Mouse (Mus musculus): ENCODE measurements around the gene Reck. TPM values are rescaled to one million over a fixed set of nuclear protein-coding genes. Genes with fewer than 3 reads are reported as not detected.
A peak's percentile ranks its signal among the peaks of the same experiment; 100 is the strongest.

Gene Reck
- polyA plus RNA-seq, 1 experiment, result 43.8 TPM

DNA sequence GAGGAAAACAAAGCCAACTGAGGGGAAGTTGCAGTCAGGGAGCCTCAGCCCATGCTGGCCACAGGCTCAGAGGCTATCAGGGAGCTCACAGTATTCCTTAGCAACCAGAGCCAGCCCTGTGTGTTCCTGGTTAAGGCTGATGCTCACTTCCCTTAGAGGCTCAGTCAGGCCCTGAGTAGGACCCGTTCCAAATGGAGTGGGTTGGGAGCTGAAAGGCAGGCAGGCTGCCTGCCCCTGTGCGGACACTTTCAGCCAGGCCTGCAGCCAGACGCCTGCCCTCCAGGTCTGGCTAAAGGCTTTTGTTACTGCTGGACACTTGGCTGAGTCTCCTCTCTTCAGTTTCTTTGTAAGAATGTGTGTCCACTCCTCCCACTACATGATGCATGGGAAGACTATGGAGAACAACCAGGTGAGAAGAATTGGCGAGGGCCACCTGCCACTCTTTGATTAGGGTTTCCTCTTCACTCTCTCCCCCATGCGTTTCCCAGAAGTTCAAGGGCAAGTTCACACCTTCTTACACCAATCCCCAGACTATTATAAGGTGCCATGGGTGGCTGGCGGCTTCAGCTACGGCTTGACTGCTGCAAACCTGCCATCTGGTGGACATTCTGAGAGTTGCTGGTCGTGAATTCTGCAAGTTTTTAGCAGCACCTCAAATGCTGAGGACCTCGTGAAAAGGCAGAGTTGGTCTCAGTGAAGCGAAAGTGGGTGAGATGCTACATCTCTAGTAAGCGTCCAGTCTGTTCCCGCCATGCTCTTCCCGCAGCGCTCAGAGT lies 14.4 kb upstream of the Reck start:
- peak; percentile 64 for DNase-seq
- WGBS, result 13% methylated on average over 14 of the region's 14 CpGs
- H3K4me3 ChIP-seq (replicated peaks; ENCODE audit: extremely low read depth, low read depth, low read length), result no peak overlapping the region
- TF ChIP-seq CTCF (IDR thresholded peaks at IDR 0.05; ENCODE audit: insufficient read depth, low read length) (peak; percentile 81), POLR2A (IDR thresholded peaks at IDR 0.05; ENCODE audit: borderline replicate concordance, extremely low read depth, low read depth, low read length) (no peak)
- no peaks in the 10 kb centered on the region for H3K4me1 ChIP-seq (ENCODE audit: control insufficient read depth, insufficient read depth, low read length)

DNA sequence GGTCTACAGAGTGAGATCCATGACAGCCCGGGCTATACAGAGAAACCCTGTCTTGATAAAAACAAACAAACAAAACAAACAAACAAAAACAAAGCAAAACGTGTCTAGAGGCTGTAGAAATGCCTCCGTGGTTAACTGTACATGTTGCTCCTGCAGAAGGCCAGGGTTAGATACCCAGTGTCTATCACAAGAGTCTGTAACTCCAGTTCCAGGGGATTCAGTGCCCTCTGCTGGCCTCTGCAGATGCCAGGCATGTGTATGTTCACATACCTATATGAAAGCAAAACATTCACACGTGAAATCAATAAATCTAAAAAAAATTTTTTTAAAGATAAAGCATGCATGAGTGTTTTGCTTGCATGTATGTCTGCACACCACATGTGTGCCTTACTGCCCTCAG lies 12.0 kb upstream of the Reck start:
- Histone ChIP-seq H3K4me3 (replicated peaks; ENCODE audit: extremely low read depth, low read depth, low read length) (no peak overlapping the region), H3K4me1 (ENCODE audit: control insufficient read depth, insufficient read depth, low read length) (no peaks in the 10 kb centered on the region)
- DNase-seq, result no peak
- WGBS, result 58% methylated on average over 4 of the region's 4 CpGs
- TF ChIP-seq CTCF (IDR thresholded peaks at IDR 0.05; ENCODE audit: insufficient read depth, low read length) (no peak), POLR2A (IDR thresholded peaks at IDR 0.05; ENCODE audit: borderline replicate concordance, extremely low read depth, low read depth, low read length) (no peak)

DNA sequence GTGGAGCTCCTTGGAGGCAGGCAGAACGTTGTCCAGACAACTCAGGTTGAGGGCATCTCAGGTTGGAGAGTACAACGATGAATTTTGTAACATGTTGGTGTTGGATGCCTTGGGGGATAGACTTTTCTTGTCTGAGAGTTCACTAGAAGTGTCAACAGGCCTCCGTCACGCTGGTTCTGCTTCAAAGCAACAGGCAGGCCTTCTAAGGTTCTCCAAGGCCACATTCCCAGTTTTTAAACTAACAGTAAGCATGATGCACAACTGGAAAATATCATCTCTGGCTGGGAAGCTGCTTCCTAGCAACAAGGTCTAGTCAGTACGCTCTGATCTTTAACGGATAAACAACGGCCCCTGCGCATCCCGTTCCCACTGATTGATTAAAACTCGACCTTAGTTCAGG lies 5.5 kb upstream of the Reck start:
- no peak for DNase-seq
- TF ChIP-seq POLR2A (IDR thresholded peaks at IDR 0.05; ENCODE audit: borderline replicate concordance, extremely low read depth, low read depth, low read length) (no peak), CTCF (IDR thresholded peaks at IDR 0.05; ENCODE audit: insufficient read depth, low read length) (no peak)
- WGBS, result 82% methylated on average over 10 of the region's 10 CpGs

DNA sequence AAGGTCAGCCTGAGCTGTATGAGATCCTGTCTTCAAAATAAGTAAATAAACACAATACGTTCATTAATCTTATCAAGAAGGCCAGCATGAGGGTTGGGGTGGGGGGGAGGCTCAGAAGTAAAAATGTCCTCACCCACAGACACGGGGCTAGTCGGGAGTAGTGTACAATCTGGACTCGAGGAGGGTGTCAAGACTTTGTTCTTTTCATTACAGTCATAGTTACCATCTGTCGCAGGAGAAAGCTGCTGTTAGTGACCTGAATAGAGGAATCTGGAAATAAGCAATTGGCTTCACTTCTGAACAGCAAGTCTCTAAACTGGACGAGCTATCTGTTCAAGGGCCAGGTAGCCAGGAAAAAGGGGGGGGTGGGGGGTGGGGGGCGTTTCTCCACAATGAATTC lies 829 bp upstream of the Reck start:
- Histone ChIP-seq H3K4me3 (replicated peaks; ENCODE audit: extremely low read depth, low read depth, low read length) (no peak overlapping the region), H3K4me1 (ENCODE audit: control insufficient read depth, insufficient read depth, low read length) (peaks cover 5% of the 10 kb centered on the region; the same call in 1 of the 2 replicates)
- TF ChIP-seq POLR2A (IDR thresholded peaks at IDR 0.05; ENCODE audit: borderline replicate concordance, extremely low read depth, low read depth, low read length), result no peak
- WGBS, result 27% methylated on average over 7 of the region's 7 CpGs
- DNase-seq, result no peak

More for the DNA sequence above, 5.5 kb upstream of the Reck start:
- H3K4me3 ChIP-seq (replicated peaks; ENCODE audit: extremely low read depth, low read depth, low read length), result no peak overlapping the region
- H3K4me1 ChIP-seq (ENCODE audit: control insufficient read depth, insufficient read depth, low read length), result peaks cover 1% of the 10 kb centered on the region; the same call in 1 of the 2 replicates

DNA sequence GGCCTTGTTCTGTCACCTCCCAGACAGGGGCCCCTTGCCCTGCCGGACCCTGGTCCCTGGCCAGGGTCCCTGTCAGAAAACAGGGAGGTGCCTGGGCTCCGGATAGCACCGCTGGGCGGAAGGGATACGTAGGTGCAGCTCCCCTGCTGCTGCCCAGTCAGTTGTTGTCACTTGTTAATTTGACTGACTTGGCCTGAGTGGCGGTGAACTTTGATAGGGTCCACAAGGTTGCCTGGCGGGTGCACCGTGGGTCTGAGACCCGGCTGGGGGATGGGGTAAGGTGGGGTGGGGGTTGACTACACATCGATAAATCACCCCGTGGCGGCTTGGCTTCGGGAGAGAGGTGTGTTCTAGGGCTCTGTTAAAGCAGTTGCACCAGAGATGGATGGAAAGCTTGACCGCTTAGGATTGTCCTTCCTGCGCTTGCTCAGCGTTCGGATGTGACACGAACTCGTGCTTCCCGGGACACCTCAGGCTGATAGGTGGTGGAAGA lies 635 bp downstream of the Reck start:
- H3K4me3 ChIP-seq (replicated peaks; ENCODE audit: extremely low read depth, low read depth, low read length), result peak overlapping the region; percentile 71
- WGBS, result 1% methylated on average over 20 of the region's 20 CpGs
- H3K4me1 ChIP-seq (ENCODE audit: control insufficient read depth, insufficient read depth, low read length), result peaks cover 7% of the 10 kb centered on the region; the same call in 1 of the 2 replicates
- TF ChIP-seq POLR2A (IDR thresholded peaks at IDR 0.05; ENCODE audit: borderline replicate concordance, extremely low read depth, low read depth, low read length) (no peak), CTCF (IDR thresholded peaks at IDR 0.05; ENCODE audit: insufficient read depth, low read length) (no peak)
- peak; percentile 33 for DNase-seq

DNA sequence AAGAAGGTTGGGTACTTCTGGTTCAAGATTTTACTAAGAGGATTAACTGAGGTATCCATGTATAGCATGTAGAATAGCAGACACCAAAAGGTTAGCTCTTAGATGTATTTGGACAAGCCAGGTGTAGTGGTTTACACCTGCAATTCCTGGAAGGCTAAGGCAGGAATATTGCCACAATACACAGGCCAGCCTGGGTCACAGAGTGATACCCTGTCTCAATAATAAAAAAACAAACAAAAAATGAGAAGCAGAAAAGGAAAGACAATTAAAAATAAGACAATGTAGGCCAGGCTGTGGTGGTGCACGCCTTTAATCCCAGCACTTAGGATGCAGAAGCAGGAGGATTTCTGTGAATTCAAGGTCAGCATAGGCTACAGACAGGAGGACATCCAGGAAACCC lies 1.9 kb downstream of the Reck start:
- WGBS, result 98% methylated on average over 1 of the region's 1 CpGs
- no peak for DNase-seq
- H3K4me3 ChIP-seq (replicated peaks; ENCODE audit: extremely low read depth, low read depth, low read length), result no peak overlapping the region
- TF ChIP-seq CTCF (IDR thresholded peaks at IDR 0.05; ENCODE audit: insufficient read depth, low read length), result no peak
- no peak for TF ChIP-seq POLR2A (IDR thresholded peaks at IDR 0.05; ENCODE audit: borderline replicate concordance, extremely low read depth, low read depth, low read length)
- peaks cover 7% of the 10 kb centered on the region; the same call in 1 of the 2 replicates for H3K4me1 ChIP-seq (ENCODE audit: control insufficient read depth, insufficient read depth, low read length)

DNA sequence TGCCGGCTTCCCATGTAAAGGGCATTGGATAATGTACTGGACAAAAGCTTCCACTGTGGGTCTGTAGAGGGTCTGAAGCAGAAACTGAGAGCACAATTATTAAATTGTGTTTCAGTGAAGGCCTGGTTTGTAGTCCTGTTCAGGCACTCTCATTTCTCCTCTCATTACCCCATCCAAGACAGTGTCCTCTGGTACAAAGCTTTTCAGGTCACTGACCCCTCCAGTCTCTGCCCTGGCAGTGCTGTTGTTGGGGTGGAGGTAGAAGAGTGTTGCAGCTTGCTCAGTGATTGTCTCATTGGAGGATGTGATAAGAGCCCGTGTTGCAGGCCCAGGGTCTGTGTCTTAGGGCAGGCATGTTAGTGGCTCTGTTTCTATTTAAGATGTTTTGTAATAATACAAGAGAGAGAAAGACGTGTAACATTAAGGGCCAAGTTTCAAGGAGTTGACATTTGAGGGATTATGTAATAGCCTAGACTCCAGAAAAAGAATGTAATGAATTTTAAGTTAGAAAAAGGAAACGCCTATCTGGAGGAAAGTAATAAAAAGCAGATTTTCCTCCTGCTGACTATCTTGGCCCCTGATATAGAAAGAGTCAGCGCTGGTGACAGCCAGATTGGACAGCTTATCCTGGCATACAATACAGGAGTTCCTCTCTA lies 2.9 kb downstream of the Reck start:
- Histone ChIP-seq H3K4me1 (ENCODE audit: control insufficient read depth, insufficient read depth, low read length) (peaks cover 7% of the 10 kb centered on the region; the same call in 1 of the 2 replicates), H3K4me3 (replicated peaks; ENCODE audit: extremely low read depth, low read depth, low read length) (no peak overlapping the region)
- WGBS, result 46% methylated on average over 5 of the region's 5 CpGs
- no peak for TF ChIP-seq CTCF (IDR thresholded peaks at IDR 0.05; ENCODE audit: insufficient read depth, low read length)
- peak; percentile 34 for DNase-seq

DNA sequence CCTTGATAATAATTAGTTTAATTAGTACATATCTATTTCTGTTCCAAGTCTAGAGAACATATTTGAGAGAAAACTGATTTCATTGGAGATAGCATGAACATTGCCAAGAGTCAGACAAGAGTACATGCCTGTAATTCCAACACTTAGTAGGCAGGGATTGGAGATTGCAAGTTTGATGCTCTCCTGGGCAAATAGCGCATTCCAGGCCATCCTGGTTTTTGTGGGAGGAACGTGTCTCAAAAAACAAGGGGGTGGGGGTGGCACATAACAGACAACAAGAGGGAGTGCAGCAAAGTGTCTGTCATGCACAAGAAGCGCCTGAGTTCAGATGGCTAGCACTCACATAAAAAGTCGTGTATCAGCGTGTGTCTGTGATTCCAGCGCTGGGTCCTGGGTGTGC lies 4.2 kb downstream of the Reck start:
- Histone ChIP-seq H3K4me1 (ENCODE audit: control insufficient read depth, insufficient read depth, low read length) (peaks cover 10% of the 10 kb centered on the region), H3K4me3 (replicated peaks; ENCODE audit: extremely low read depth, low read depth, low read length) (no peak overlapping the region)
- TF ChIP-seq CTCF (IDR thresholded peaks at IDR 0.05; ENCODE audit: insufficient read depth, low read length), result no peak
- TF ChIP-seq POLR2A (IDR thresholded peaks at IDR 0.05; ENCODE audit: borderline replicate concordance, extremely low read depth, low read depth, low read length), result no peak
- WGBS, result 75% methylated on average over 6 of the region's 6 CpGs
- no peak for DNase-seq

DNA sequence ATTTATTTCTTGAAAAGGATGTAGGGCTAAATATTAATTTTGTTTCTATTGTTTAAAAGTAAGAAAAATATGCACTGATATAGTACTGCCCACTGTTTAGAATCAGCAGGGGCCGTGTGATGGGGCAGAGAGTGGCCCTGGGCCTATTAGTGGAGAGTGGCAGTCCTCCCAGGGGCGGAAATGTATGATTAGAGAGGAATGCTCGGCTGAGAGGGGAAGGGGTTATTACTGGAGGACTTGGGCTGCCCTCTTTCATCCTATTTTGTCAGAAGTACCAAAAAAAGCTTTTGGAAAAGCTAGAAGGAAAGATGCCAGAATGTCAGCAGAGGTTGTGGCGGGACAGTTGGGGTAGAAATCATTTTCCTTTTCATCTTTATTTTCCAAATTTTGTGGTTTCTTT lies 8.9 kb downstream of the Reck start:
- H3K4me1 ChIP-seq (ENCODE audit: control insufficient read depth, insufficient read depth, low read length), result peaks cover 13% of the 10 kb centered on the region
- no peak for TF ChIP-seq POLR2A (IDR thresholded peaks at IDR 0.05; ENCODE audit: borderline replicate concordance, extremely low read depth, low read depth, low read length)
- no peak for DNase-seq
- 53% methylated on average over 4 of the region's 4 CpGs for WGBS
- H3K4me3 ChIP-seq (replicated peaks; ENCODE audit: extremely low read depth, low read depth, low read length), result no peak overlapping the region

DNA sequence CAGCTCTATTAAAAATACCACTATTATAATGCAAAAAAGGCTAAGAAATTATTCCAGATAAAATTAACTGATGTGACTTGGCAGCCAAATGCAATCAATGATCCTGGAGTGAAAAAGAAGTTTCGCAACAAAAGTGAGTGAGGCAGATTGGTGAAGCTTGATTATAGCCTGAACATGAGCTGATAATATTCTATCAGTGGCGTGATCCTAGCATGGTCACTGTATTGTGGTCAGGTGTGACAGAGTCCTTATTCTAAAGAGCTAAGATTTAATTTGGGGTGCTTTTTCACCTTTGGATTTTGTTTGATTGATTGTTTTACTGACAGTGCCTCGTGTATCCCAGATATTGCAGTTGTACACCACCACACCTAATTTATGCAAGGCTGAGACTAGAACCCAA lies 15.9 kb downstream of the Reck start:
- Histone ChIP-seq H3K4me3 (replicated peaks; ENCODE audit: extremely low read depth, low read depth, low read length) (no peak overlapping the region), H3K4me1 (ENCODE audit: control insufficient read depth, insufficient read depth, low read length) (peaks cover 6% of the 10 kb centered on the region; the same call in 1 of the 2 replicates)
- no peak for TF ChIP-seq CTCF (IDR thresholded peaks at IDR 0.05; ENCODE audit: insufficient read depth, low read length)
- TF ChIP-seq POLR2A (IDR thresholded peaks at IDR 0.05; ENCODE audit: borderline replicate concordance, extremely low read depth, low read depth, low read length), result no peak
- WGBS, result 81% methylated on average over 3 of the region's 3 CpGs
- DNase-seq, result no peak

Data from lung, adult 2 months (tissue).